Mouse (Mus musculus): Measurements from ENCODE around the gene Trpd52l3. TPM values are rescaled to one million over a fixed set of nuclear protein-coding genes. Genes with fewer than 3 reads are reported as not detected.

Gene Trpd52l3
- total RNA-seq, 4 experiments from 2014 or later = not detected

DNA sequence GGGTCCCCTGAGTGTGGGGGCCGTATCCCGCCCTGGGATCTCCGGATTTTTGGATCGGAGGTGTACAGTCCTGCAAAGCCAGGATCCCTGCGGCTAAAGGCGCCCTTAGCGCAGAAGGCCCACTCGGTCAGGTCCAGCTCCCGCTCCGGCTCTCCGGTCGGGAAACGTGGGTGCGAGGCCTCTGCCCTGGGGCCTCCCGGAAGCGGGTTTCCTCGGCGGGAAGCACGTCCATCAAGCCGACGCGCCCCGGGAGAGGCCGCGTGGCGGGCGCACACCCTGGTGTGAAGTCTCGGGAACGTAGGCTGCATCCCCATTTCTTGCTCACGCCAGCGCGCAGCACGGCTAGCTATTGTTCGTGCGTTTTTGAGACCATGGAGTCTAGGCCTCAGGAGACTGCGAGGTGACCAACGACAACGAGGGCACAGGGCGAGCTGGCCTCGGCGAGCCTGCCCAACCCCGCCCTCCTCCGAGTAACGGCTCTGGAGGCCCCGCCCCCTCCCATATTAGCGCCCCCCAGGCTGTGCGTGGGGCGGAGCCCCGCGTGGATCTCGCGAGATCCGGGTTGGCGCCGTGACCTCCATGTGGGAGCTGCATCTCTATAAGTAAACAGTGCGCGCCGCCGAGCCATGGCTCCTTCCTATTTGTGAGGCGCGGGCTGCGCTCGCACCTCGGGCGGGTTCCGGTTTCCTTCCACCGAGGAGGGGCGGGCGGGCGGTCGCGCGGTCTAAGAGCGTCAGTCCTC is 26.5 kb downstream of the Trpd52l3 start, which contains the start of gene Uhrf2:
Gene Uhrf2 (plus strand): TSS at position 620 of the 742 bp plus-strand sequence.
- peak; percentile 94 to 95 for DNase-seq (ENCODE audit: low spot score in 2 of 2)

DNA sequence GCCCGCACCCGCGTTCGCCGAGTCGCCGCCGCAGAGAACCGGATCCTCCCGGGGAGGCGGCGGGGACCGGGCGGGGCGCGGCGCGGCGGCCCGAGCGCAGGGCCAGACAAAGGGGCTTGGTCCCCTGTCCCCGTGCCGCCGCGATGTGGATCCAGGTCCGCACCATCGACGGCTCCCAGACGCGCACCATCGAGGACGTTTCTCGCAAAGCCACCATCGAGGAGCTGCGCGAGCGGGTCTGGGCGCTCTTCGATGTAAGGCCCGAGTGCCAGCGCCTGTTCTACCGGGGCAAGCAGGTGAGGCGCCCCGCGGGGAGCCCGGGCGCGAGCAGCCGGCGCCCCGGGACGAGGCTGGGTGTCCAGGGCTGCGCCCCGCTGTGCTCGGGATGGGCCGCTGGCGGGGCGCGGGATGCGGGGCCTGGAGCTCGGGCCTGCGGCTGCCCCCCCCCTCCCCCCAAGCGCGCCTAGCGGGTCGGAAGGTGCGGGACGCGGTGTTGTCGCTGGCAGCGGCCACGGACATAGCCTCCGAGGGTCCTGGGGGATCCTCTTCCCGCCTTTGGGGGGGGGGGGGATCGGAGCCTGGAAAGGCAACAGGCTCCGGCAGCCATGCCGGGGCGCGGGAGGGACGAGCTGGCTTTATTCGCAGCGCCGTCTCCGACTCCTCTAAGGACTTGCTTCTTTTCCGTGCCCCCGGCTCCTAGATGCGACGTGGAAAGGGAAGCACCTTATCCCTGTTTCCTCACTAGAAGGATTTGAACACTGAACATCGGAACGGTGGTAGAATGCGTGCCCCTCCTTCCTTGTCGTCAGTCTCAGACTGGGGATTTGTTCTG is 27.3 kb downstream of the Trpd52l3 start:
- no peak for DNase-seq (ENCODE audit: low spot score in 2 of 2)

GRCm38 (mm10) chr19:30031468-30031931 is 27.9 kb downstream of the Trpd52l3 start:
- DNase-seq (ENCODE audit: low spot score in 2 of 2) = no peak

GRCm38 (mm10) chr19:30032206-30032605 is 28.6 kb downstream of the Trpd52l3 start:
- no peak for DNase-seq (ENCODE audit: low spot score in 2 of 2)

GRCm38 (mm10) chr19:30035361-30035760 is 31.8 kb downstream of the Trpd52l3 start:
- DNase-seq (ENCODE audit: low spot score in 2 of 2) = no peak

DNA sequence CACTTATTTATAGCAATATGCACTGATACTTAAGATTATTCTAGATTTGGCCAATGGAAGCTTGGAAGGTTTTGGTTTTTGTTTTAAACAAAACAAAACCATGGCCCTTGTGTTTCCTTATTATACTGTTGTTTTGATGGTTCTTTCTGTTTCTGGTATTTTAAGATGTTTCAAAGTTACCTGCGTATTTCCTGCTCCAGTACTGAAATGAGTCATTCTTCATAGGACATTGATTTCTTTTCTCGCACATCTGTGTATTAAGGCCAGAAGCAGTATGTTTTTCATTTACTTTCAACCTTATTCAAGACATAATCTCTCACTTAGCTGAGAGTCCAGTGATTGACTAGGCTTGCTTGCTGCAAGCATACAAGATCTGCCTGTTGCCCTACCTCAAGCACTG is 40.1 kb downstream of the Trpd52l3 start:
- no peak for DNase-seq (ENCODE audit: low spot score in 2 of 2)

GRCm38 (mm10) chr19:30044630-30045029 is 41.0 kb downstream of the Trpd52l3 start:
- no peak for DNase-seq (ENCODE audit: low spot score in 2 of 2)

DNA sequence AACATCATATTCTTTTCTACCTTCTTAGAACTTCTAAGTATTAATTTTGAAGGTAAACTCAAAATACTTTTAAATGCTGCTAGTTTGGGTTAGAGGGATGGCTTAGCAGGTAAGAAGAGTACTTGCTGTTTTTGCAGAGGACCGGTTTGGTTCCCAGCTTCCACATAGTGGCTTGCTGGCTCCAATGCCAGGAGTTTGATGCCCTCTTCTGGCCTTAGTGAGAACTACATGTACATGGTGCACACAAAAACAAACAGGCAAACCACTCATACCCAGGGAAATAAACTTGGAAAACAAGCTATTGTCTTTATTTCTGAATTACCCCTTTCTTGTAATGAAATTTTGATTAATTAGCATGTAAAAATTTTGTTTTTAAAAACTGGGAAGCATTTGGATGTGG is 42.3 kb downstream of the Trpd52l3 start:
- no peak for DNase-seq (ENCODE audit: low spot score in 2 of 2)

DNA sequence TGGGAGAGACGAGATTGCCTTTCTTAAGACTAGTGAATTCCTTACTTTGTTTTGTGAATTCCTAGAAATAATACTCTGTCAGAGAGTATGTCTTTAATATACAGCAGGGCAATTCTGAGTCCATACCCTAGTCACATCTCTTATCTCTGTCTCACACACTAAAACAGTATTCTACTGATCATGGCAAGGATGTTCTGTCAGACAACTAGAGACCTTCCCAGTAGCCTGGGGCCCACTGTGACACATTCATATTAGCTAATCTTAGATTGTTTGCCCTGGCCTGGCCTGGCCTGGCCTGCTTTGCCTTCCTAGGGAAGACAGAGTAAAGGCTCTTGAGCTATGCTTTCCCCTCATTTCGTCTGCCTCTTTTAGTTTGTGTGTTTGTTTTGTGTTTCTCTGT is 47.0 kb downstream of the Trpd52l3 start:
- DNase-seq (ENCODE audit: low spot score in 2 of 2) = no peak

DNA sequence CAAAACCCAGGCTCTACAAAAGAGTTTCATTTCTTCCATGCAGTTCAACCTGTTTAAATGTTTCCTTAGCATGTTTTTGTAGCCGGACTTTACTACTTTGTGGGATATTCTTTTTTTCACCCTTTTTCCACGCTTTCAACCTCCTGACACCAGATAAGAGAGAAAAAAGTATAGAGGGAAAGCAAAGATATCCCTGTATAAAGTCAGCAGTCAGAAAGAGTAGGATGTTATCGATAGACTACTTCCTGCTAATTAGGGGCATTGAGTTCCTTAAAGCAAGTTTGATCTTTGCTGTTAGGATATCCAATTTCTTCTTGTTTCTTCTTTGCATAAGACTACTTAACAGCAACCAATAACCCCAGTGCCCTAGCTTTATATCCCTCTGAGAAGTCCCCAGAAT is 47.9 kb downstream of the Trpd52l3 start:
- DNase-seq (ENCODE audit: low spot score in 2 of 2) = no peak

DNA sequence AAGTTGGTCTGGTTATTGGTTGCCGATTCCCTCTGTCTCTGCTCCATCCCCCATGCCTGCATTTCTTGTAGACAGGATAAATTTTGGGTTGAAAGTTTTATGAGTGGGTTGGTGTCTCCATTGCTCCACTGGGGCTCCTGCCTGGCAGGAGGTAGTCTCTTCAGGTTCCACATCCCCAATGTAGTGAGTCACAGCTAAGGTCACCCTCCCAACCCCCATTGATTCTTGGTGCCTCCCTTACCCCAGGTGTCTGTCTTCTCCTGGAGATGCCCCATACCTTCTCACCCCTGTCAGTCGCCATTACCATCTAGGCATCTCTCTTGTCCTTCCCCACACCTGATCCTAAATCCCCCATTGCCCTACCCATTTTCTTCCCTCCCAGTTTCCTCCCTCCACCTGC is 50.6 kb downstream of the Trpd52l3 start:
- no peak for DNase-seq (ENCODE audit: low spot score in 2 of 2)

Other genes starting within 250 kb of the Trpd52l3 start
- 10 to 100 TPM; 10.9 to 15.6 (median 11.8) TPM for gene 9930021J03Rik, start 197.8 kb upstream of the Trpd52l3 start, total RNA-seq (2022)
- gene Ranbp6, start 190.8 kb upstream of the Trpd52l3 start, total RNA-seq (2022) = 10 to 100 TPM; 10.1 to 12.5 (median 10.7) TPM
- gene Il33, start 78.7 kb upstream of the Trpd52l3 start, total RNA-seq (2022) = 1 to 10 TPM; 3.3 to 6.4 (median 5.3) TPM
- 10 to 100 TPM; 10.1 to 14.6 (median 12.9) TPM for gene Uhrf2, start 26.7 kb downstream of the Trpd52l3 start, total RNA-seq (2022)
- under 1 TPM in 1 of 4 experiments, not detected in 3; 0.08 TPM for gene Gldc, start 171.6 kb downstream of the Trpd52l3 start, total RNA-seq (2022)
- gene Mbl2, start 229.2 kb downstream of the Trpd52l3 start, total RNA-seq (2022) = not detected

All from gastrocnemius, adult 8-10 months (tissue).